19 mouse cellular contexts compared by ENCODE assay signal in the genomic region with DNA sequence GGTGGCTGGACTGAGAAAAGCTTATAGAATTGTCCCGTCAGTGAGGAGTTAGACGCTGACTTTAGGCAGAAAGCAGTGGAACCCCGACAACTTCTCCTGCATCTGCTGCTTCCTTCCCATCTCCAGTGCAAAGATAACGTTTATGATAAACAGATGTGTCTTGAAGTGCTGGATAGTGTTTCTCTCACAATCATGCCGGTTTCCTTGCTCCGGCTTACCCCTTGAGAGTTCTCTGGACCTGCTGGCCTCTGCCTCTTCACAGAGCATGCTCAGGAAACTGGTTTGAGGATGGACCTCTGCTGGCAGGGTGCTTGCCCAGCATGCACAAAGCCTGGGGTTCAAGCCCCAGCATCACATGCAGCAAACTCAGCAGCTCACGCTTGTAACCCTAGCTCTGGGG. TPM values are rescaled to one million over a fixed set of nuclear protein-coding genes. Genes with fewer than 3 reads are reported as not detected.
DNase-seq lines count a peak whose midpoint lies in the region; ATAC-seq and TF ChIP-seq lines count a peak whose summit lies in the region.
"Had no signal": no experiment of that assay in that cellular context is flagged by ENCODE, and none has a peak within 500 bp of the region (broad histone marks: within the 10 kb centered on the region; RNA-seq: fewer than 3 reads in every experiment).

No protein-coding gene starts in this region.

- ATAC-seq in forebrain, embryonic 15.5 days (replicated peaks), result no peak
- peak; percentile 3; the same call in 1 of the 2 replicates for ATAC-seq in kidney, postnatal 0 days (replicated peaks; ENCODE audit: low FRiP score, low read depth)
- 0 out of 2 replicates have a peak, but pooled peaks have one; percentile 24 for ATAC-seq in limb, embryonic 14.5 days (ENCODE audit: low FRiP score, low read depth)
- ATAC-seq in megakaryocyte-erythroid progenitor cell, adult 5-6 weeks (replicated peaks; ENCODE audit: low FRiP score, low TSS enrichment, poor library complexity, severe bottlenecking), result peak; percentile 60
- ATAC-seq: hindbrain, postnatal 0 days had no signal

- 61% methylated on average over 7 of the region's 7 CpGs for WGBS in forebrain, embryonic 10.5 days
- WGBS in forebrain, embryonic 15.5 days, result 82% methylated on average over 7 of the region's 7 CpGs
- 49% methylated on average over 7 of the region's 7 CpGs for WGBS in kidney, postnatal 0 days
- WGBS in limb, embryonic 14.5 days, result 23% methylated on average over 7 of the region's 7 CpGs

- no peak for TF ChIP-seq POLR2A in limb, embryonic 14.5 days (IDR thresholded peaks at IDR 0.05; ENCODE audit: borderline replicate concordance, extremely low read depth, insufficient read depth, insufficient read length)

- no peak for TF ChIP-seq CTCF in kidney, postnatal 0 days (IDR thresholded peaks at IDR 0.05; ENCODE audit: low read depth)

- DNase-seq in forebrain, embryonic 10.5 days (ENCODE audit: extremely low spot score, low spot score), result no peak
- no peak for DNase-seq in kidney, postnatal 0 days (ENCODE audit: low spot score)
- no peak for DNase-seq in kidney, postnatal 25 days
- DNase-seq in limb, embryonic 14.5 days (ENCODE audit: low spot score), result no peak
- no peak for DNase-seq in left cerebral cortex, adult 9 months (ENCODE audit: low spot score in 2 of 2)
- no peak for DNase-seq in lung, postnatal 36 days
- DNase-seq: adrenal gland, adult 2 months; cerebellum, adult 18-20 months; heart, postnatal 14 days; kidney, adult 11 months; lung, postnatal 10 days had no signal

- H3K36me3 ChIP-seq in forebrain, embryonic 10.5 days (replicated peaks), result peaks cover 15% of the 10 kb centered on the region; the same call in 1 of the 2 replicates
- H3K36me3 ChIP-seq in forebrain, embryonic 15.5 days, result no peaks in the 10 kb centered on the region
- no peaks in the 10 kb centered on the region for H3K36me3 ChIP-seq in kidney, postnatal 0 days (ENCODE audit: insufficient read depth, low read length)
- no peaks in the 10 kb centered on the region for H3K36me3 ChIP-seq in limb, embryonic 14.5 days (ENCODE audit: control insufficient read depth, insufficient read depth, low read length)
- H3K36me3 ChIP-seq: embryonic facial prominence, embryonic 13.5 days; limb, embryonic 15.5 days; neural tube, embryonic 13.5 days had no signal

- H3K4me3 ChIP-seq in forebrain, embryonic 10.5 days, result no peak overlapping the region
- no peak overlapping the region for H3K4me3 ChIP-seq in forebrain, embryonic 15.5 days
- H3K4me3 ChIP-seq in kidney, postnatal 0 days (replicated peaks; ENCODE audit: low read depth, low read length), result no peak overlapping the region
- H3K4me3 ChIP-seq in limb, embryonic 14.5 days (replicated peaks; ENCODE audit: low read length), result no peak overlapping the region
- H3K4me3 ChIP-seq: embryonic facial prominence, embryonic 13.5 days; limb, embryonic 15.5 days; neural tube, embryonic 13.5 days had no signal

- peaks cover 56% of the 10 kb centered on the region for H3K4me1 ChIP-seq in forebrain, embryonic 10.5 days
- H3K4me1 ChIP-seq in forebrain, embryonic 15.5 days, result peaks cover 3% of the 10 kb centered on the region; the same call in 1 of the 2 replicates
- H3K4me1 ChIP-seq in kidney, postnatal 0 days (replicated peaks; ENCODE audit: insufficient read depth, low read length), result peaks cover 25% of the 10 kb centered on the region
- peaks cover 23% of the 10 kb centered on the region for H3K4me1 ChIP-seq in limb, embryonic 14.5 days (ENCODE audit: control insufficient read depth, insufficient read depth, low read length)

- H3K27ac ChIP-seq in forebrain, embryonic 10.5 days, result peak overlapping the region; percentile 66; the same call in 1 of the 2 replicates
- H3K27ac ChIP-seq in forebrain, embryonic 15.5 days (replicated peaks), result no peak overlapping the region
- H3K27ac ChIP-seq in kidney, postnatal 0 days, result peak overlapping the region; percentile 20; the same call in 1 of the 2 replicates
- H3K27ac ChIP-seq in limb, embryonic 14.5 days (replicated peaks; ENCODE audit: low read depth, low read length), result no peak overlapping the region
- H3K27ac ChIP-seq: hindbrain, postnatal 0 days; limb, embryonic 15.5 days; stomach, postnatal 0 days had no signal

- no peak overlapping the region for H3K9ac ChIP-seq in forebrain, embryonic 15.5 days (replicated peaks)
- H3K9ac ChIP-seq in kidney, postnatal 0 days (ENCODE audit: low read depth, low read length), result no peak overlapping the region
- H3K9ac ChIP-seq in limb, embryonic 14.5 days (ENCODE audit: low read depth, low read length, severe bottlenecking), result no peak overlapping the region
- H3K9ac ChIP-seq: limb, embryonic 15.5 days; neural tube, embryonic 13.5 days had no signal

- no peaks in the 10 kb centered on the region for H3K9me3 ChIP-seq in forebrain, embryonic 10.5 days
- no peaks in the 10 kb centered on the region for H3K9me3 ChIP-seq in forebrain, embryonic 15.5 days
- no peaks in the 10 kb centered on the region for H3K9me3 ChIP-seq in kidney, postnatal 0 days (replicated peaks; ENCODE audit: low read length)
- no peaks in the 10 kb centered on the region for H3K9me3 ChIP-seq in limb, embryonic 14.5 days (ENCODE audit: control insufficient read depth, low read length)
- H3K9me3 ChIP-seq: embryonic facial prominence, embryonic 13.5 days; limb, embryonic 15.5 days; neural tube, embryonic 13.5 days had no signal

- H3K27me3 ChIP-seq in forebrain, embryonic 10.5 days (ENCODE audit: poor library complexity, severe bottlenecking), result no peaks in the 10 kb centered on the region
- no peaks in the 10 kb centered on the region for H3K27me3 ChIP-seq in forebrain, embryonic 15.5 days
- no peaks in the 10 kb centered on the region for H3K27me3 ChIP-seq in kidney, postnatal 0 days (ENCODE audit: insufficient read depth, low read length)
- H3K27me3 ChIP-seq in limb, embryonic 14.5 days (ENCODE audit: control insufficient read depth, insufficient read depth, low read length), result 0 out of 2 replicates have a peak, but pooled peaks cover 3% of the 10 kb centered on the region
- H3K27me3 ChIP-seq: embryonic facial prominence, embryonic 13.5 days; limb, embryonic 15.5 days; neural tube, embryonic 13.5 days had no signal

- H3K4me2 ChIP-seq in forebrain, embryonic 15.5 days (replicated peaks), result no peak overlapping the region
- no peak overlapping the region for H3K4me2 ChIP-seq in kidney, postnatal 0 days (ENCODE audit: low read length)
- H3K4me2 ChIP-seq in limb, embryonic 14.5 days (replicated peaks; ENCODE audit: low read depth, low read length, severe bottlenecking), result no peak overlapping the region
- H3K4me2 ChIP-seq: embryonic facial prominence, embryonic 13.5 days; limb, embryonic 15.5 days; midbrain, embryonic 11.5 days; neural tube, embryonic 13.5 days had no signal

RNA-seq across cellular contexts. Expression of a gene that starts 23.8 kb away (rescaled TPM):
- polyA plus RNA-seq in forebrain, embryonic 10.5 days (2016; fragmentation: Nextera tagmentation; extraction: Ambion mirVana), result 40.0 and 40.5 TPM in 2 replicates
- polyA plus RNA-seq in forebrain, embryonic 15.5 days (2015; fragmentation: Nextera tagmentation; extraction: Ambion mirVana), result 24.4 and 24.5 TPM in 2 replicates
- 34.2 and 34.4 TPM in 2 replicates for polyA plus RNA-seq in kidney, postnatal 0 days (2015; fragmentation: Nextera tagmentation; extraction: Ambion mirVana)
- 20.7 and 21.3 TPM in 2 replicates for polyA plus RNA-seq in limb, embryonic 14.5 days (2012; rRNA removed)
- polyA plus RNA-seq in limb, embryonic 14.5 days (2014; fragmentation: Nextera tagmentation; extraction: Ambion mirVana), result 36.0 and 49.5 TPM in 2 replicates
- 19.6 and 26.5 TPM in 2 replicates for total RNA-seq in megakaryocyte-erythroid progenitor cell, adult 5-6 weeks (2014; fragmentation: Nextera tagmentation)
- total RNA-seq in megakaryocyte-erythroid progenitor cell, adult 5-6 weeks (2017), result 4.0 and 17.2 TPM in 2 replicates

Comparison
In these comparisons a context has a peak if more than half of its experiments do, and no peak if none do; other contexts are left out.
1. H3K27ac ChIP-seq: peak in forebrain, embryonic 10.5 days (single experiment) and kidney, postnatal 0 days (single experiment); none in forebrain, embryonic 15.5 days (single experiment) and limb, embryonic 14.5 days (single experiment).